12 mouse cellular contexts compared by ENCODE assay signal in genomic region chr5:108675251-108675816, GRCm38 (mm10). TPM values are rescaled to one million over a fixed set of nuclear protein-coding genes. Genes with fewer than 3 reads are reported as not detected.
DNase-seq lines count a peak whose midpoint lies in the region; ATAC-seq lines count a peak whose summit lies in the region.
"Had no signal": no experiment of that assay in that cellular context is flagged by ENCODE, and none has a peak within 500 bp of the region (broad histone marks: within the 10 kb centered on the region; RNA-seq: fewer than 3 reads in every experiment).

Gene Slc26a1 (minus strand): TSS chr5:108675569.

- 0 out of 2 replicates have a peak within 1 kb of the TSS, but pooled peaks have one; percentile 17 for H3K27ac ChIP-seq in embryonic facial prominence, embryonic 15.5 days (replicated peaks)
- peak within 1 kb of the TSS; percentile 80 for H3K27ac ChIP-seq in kidney, embryonic 16.5 days (ENCODE audit: low read length)
- H3K27ac ChIP-seq in liver, embryonic 16.5 days (ENCODE audit: low read length): peak within 1 kb of the TSS; percentile 94

- DNase-seq in heart, adult 11 months: peak; percentile 88
- no peak for DNase-seq in heart, postnatal 10 days
- no peak for DNase-seq in gastrocnemius, postnatal 14 days
- DNase-seq in spleen, adult 18-20 months: no peak
- no peak for DNase-seq in frontal cortex, postnatal 10 days (ENCODE audit: low spot score in 2 of 2)
- DNase-seq: adrenal gland, adult 2 months; cerebellum, adult 9-11 months; lung, postnatal 14 days; right cerebral cortex, postnatal 4 days had no signal

- WGBS in embryonic facial prominence, embryonic 15.5 days: 71% methylated on average over 9 of the region's 9 CpGs
- 71% methylated on average over 9 of the region's 9 CpGs for WGBS in kidney, embryonic 16.5 days
- 24% methylated on average over 9 of the region's 9 CpGs for WGBS in liver, embryonic 16.5 days (ENCODE audit: insufficient replicate concordance)

- no peak within 1 kb of the TSS for H3K4me2 ChIP-seq in embryonic facial prominence, embryonic 15.5 days (replicated peaks)
- 0 out of 2 replicates have a peak within 1 kb of the TSS, but pooled peaks have one; percentile 23 for H3K4me2 ChIP-seq in kidney, embryonic 16.5 days (replicated peaks; ENCODE audit: low read depth, low read length)
- peak within 1 kb of the TSS; percentile 64 for H3K4me2 ChIP-seq in liver, embryonic 16.5 days (ENCODE audit: low read depth, low read length)

- H3K9me3 ChIP-seq in embryonic facial prominence, embryonic 15.5 days (replicated peaks): no peaks in the 10 kb centered on the region
- no peaks in the 10 kb centered on the region for H3K9me3 ChIP-seq in kidney, embryonic 16.5 days (ENCODE audit: low read length)
- no peaks in the 10 kb centered on the region for H3K9me3 ChIP-seq in liver, embryonic 16.5 days (replicated peaks; ENCODE audit: control insufficient read depth, low read length)

- H3K27me3 ChIP-seq in embryonic facial prominence, embryonic 15.5 days: no peaks in the 10 kb centered on the region
- no peaks in the 10 kb centered on the region for H3K27me3 ChIP-seq in kidney, embryonic 16.5 days (ENCODE audit: insufficient read depth, low read length)
- H3K27me3 ChIP-seq in liver, embryonic 16.5 days (ENCODE audit: control insufficient read depth, insufficient read depth, low read depth, low read length): no peaks in the 10 kb centered on the region

- peaks cover 17% of the 10 kb centered on the region for H3K36me3 ChIP-seq in embryonic facial prominence, embryonic 15.5 days
- peaks cover 10% of the 10 kb centered on the region; the same call in 1 of the 2 replicates for H3K36me3 ChIP-seq in kidney, embryonic 16.5 days (ENCODE audit: insufficient read depth, low read length)
- H3K36me3 ChIP-seq in liver, embryonic 16.5 days (ENCODE audit: control insufficient read depth, insufficient read depth): peaks cover 15% of the 10 kb centered on the region

- no peak for ATAC-seq in embryonic facial prominence, embryonic 15.5 days (ENCODE audit: insufficient number of reproducible peaks, low FRiP score, low TSS enrichment, low read depth)
- peak; percentile 20 for ATAC-seq in kidney, embryonic 16.5 days (ENCODE audit: low FRiP score, low TSS enrichment)
- ATAC-seq in liver, embryonic 16.5 days (ENCODE audit: low read depth): peak; percentile 46

- H3K4me1 ChIP-seq in embryonic facial prominence, embryonic 15.5 days: peaks cover 16% of the 10 kb centered on the region
- peaks cover 21% of the 10 kb centered on the region for H3K4me1 ChIP-seq in kidney, embryonic 16.5 days (ENCODE audit: insufficient read depth, low read length)
- peaks cover 56% of the 10 kb centered on the region for H3K4me1 ChIP-seq in liver, embryonic 16.5 days (ENCODE audit: control insufficient read depth, low read depth, low read length)

- H3K9ac ChIP-seq in embryonic facial prominence, embryonic 15.5 days: no peak within 1 kb of the TSS
- H3K9ac ChIP-seq in kidney, embryonic 16.5 days (replicated peaks; ENCODE audit: low read length): 0 out of 2 replicates have a peak within 1 kb of the TSS, but pooled peaks have one; percentile 9
- H3K9ac ChIP-seq in liver, embryonic 16.5 days (ENCODE audit: low read depth, low read length): peak within 1 kb of the TSS; percentile 68

- H3K4me3 ChIP-seq in embryonic facial prominence, embryonic 15.5 days (replicated peaks): no peak within 1 kb of the TSS
- H3K4me3 ChIP-seq in kidney, embryonic 16.5 days (ENCODE audit: low read length): no peak within 1 kb of the TSS
- peak within 1 kb of the TSS; percentile 56 for H3K4me3 ChIP-seq in liver, embryonic 16.5 days (ENCODE audit: low read depth, low read length)

- intact Hi-C loops in heart, postnatal 10 days (cut with DNase I): no loop called here
- intact Hi-C loops in gastrocnemius, postnatal 14 days (cut with DNase I; ENCODE audit: low total_unique reads): no loop called here

RNA-seq across cellular contexts. Expression of gene Slc26a1, which starts in this region (rescaled TPM):
- under 1 TPM in 1 of 2 experiments, not detected in 1; 0.17 TPM for total RNA-seq in heart, postnatal 10 days (2021)
- polyA plus RNA-seq in embryonic facial prominence, embryonic 15.5 days (2015; fragmentation: Nextera tagmentation; extraction: Ambion mirVana): 0.93 and 0.96 TPM in 2 replicates
- 9.5 and 9.8 TPM in 2 replicates for polyA plus RNA-seq in kidney, embryonic 16.5 days (2015; fragmentation: Nextera tagmentation; extraction: Ambion mirVana)
- 20.7 and 23.7 TPM in 2 replicates for polyA plus RNA-seq in liver, embryonic 16.5 days (2015; fragmentation: Nextera tagmentation; extraction: Ambion mirVana)
- total RNA-seq in gastrocnemius, postnatal 14 days (2021): not detected

Comparison
In these comparisons a context has a peak if more than half of its experiments do, and no peak if none do; other contexts are left out.
1. H3K27ac ChIP-seq: peak in every context shown above with its lines; median percentile 94 in liver, embryonic 16.5 days; 80 in kidney, embryonic 16.5 days; 17 in embryonic facial prominence, embryonic 15.5 days.